Mouse (Mus musculus): ENCODE measurements around the gene Cdh4.
A peak's percentile ranks its signal among the peaks of the same experiment; 100 is the strongest.

The Cdh4 gene

DNA sequence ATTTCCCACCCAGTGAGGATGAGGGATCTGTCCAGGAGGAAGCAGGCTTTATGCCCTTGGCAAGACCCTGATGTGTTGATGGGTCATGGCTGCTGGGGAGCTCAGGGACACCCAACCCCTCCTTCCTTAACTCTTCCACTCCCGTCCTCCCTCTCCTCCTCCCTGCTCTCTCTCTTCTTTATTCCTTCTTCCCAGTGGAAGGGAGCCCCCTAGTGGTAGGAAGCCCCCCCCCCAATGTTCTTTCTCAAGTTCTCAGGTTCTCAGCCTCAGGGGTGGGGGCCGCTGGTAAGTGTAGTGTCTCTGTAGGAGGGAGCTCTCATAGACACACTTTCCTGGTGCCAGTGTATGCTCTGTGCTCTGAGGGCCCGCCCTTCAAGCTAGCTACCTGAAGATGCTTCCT lies 421.0 kb downstream of the Cdh4 start:
- DNase-seq (ENCODE audit: low spot score) = peak; percentile 58

DNA sequence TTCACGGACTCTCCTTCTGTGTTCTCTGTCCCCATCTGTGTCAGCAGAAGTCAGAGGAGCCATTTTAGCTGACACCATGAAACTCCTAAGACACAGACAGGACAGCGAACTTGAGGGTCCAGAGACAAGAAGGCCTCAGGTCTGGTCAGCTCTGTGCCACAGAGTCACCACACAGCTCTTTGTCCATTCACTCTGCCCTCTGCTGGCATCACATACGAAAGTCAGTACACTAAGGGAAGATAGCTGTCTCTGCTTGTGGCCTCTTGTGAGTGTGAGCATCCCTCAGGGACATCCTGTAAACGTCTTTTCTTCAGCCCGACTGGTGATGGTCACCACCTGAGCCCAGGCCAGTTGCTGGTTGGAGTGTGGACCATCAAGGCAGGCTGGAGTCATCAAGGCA lies 422.9 kb downstream of the Cdh4 start:
- DNase-seq (ENCODE audit: low spot score) = no peak

DNA sequence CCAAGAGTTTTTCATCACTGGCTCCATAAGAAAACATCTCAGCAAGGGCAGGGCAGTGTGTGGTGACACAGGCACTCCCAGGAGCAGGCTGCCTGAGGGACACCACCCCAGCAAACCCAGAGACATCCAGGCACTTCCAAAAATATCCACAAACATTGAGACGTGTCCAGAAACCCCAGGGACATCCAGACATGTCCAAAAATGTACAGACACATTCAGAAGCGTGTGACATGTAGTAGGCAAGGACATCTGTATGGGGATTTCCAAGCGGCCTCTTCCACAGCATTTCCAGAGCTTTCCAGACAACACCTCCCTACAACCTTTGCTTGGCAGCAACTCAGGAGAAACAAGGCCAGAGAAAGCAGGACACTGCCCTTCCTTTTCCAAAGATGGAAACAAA lies 425.4 kb downstream of the Cdh4 start:
- DNase-seq (ENCODE audit: low spot score) = no peak

DNA sequence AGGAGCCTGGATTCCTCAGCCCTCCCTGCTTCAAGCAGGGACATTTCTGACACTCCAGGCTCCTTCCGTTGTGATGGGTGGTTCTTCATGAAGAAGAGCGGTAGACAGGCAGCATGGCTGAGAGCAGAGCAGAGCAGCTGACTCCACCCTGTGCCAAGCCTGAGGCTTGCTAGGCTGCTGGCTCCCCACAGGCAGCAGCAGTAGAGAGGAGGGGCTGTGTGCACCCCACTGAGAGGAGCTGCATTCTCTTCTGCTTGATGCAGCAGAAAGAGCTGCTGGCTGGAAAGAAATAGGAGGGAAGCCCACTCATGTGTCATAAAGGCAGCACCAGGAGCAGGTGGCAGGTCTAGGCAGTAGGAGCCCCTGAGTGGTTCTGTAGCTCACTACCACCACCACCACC lies 427.6 kb downstream of the Cdh4 start:
- DNase-seq (ENCODE audit: low spot score) = peak; percentile 70

DNA sequence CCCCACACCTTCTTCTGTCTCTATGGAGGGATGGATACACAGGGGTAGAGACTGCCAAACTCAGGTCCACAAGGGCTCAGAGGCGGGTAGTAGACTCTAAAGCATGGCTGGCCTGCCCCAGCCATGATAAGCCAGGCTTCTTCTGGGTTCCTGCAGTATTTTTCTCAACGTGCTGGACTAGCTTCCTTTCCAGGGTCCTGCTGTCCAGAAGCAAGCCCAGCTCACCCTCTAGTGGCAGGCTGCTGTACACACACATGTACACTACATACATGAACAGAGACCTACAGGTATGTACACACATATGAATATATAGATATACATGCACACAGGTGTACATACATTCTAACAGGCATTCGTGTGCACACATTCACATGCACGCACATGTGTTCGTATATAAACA lies 430.5 kb downstream of the Cdh4 start:
- DNase-seq (ENCODE audit: low spot score) = peak; percentile 60

DNA sequence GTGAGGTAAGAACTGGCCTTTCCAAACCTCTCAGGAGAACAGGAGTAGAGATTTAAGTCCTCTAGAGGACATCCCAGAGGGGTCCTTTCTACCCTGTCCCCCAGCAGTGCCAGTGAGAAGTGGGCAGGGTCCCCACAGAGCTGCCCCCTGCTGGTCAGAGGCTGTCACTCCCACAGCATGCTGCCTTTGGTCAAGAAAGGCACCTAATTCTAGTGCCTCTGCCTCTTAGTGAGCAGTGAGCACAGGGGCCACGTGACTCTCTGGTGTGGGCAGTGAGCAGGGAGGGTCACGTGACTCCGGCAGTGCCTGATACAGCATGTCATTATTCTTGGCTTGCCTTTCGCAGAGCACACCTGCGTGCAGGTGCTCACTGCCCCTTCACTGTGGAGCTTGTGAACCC lies 431.1 kb downstream of the Cdh4 start:
- no peak for DNase-seq (ENCODE audit: low spot score)

DNA sequence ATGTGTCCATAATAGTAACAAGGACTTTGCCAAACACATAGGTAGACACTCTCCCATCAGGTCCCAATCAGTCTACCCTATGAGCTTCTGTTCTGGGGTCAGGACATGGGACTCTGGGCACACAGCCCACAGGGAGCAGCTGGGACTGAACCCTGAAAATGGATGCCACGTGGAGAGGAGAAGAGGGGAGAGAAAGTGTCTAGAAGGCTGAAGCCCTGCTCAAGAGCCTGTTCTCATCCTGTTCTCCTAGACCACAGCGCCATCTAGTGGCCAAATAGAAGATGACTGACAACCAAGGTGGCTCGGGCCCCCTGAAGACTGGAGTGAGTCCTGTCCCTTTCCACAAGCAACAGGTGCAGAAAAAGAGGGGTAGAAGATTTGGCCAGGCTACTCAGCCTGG lies 432.9 kb downstream of the Cdh4 start:
- peak; percentile 88 for DNase-seq (ENCODE audit: low spot score)

DNA sequence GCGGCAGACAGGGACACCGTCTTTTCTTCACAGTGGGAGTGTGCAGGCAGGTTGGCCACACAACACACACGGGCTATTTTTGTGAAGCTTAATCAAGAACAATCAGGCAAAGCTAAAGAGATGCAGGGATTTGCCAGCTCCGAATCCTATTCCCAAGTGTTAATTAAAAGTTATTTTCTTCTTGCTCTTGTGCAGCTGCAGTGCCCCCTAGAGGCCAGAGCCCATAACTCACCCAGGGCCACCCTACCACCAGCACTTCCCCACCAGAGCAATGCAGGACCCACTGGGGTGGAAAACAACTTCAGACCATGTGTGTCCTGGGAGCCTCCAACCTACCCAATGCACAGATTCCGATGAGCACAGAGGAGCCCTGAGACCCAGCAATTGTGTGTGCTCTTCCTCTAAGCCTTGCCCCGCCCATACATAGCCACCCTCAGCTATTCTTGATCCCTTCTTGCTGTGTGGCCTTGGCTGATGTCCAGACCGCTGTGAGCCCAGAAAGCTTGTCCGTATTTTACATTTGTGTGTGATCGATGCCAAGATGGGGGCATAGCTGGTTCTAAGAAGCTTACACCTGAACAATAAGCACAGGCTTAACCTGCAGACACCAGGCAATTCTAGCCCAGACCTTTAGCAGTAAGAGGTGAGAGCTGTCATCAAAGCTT lies 435.5 kb downstream of the Cdh4 start:
- DNase-seq (ENCODE audit: low spot score) = peak; percentile 69

DNA sequence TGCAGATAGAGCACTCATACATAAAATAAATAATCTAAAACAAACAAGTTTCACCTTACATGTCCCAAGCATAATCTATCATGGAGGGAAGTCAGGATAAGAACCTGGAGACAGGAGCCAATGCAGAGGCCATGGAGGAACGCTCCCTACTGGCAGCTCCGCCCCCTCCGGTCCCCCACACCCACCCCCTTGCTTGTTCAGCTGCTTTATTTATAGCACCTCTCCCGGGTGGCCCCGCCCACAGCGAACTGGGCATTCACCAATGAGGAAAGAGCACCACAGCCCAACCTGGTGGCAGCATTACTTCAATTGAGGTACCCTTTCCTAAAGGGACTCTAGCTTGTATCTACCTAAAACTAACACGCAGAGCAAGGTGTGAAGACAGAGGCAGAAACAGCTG lies 442.3 kb downstream of the Cdh4 start:
- no peak for DNase-seq (ENCODE audit: low spot score)

DNA sequence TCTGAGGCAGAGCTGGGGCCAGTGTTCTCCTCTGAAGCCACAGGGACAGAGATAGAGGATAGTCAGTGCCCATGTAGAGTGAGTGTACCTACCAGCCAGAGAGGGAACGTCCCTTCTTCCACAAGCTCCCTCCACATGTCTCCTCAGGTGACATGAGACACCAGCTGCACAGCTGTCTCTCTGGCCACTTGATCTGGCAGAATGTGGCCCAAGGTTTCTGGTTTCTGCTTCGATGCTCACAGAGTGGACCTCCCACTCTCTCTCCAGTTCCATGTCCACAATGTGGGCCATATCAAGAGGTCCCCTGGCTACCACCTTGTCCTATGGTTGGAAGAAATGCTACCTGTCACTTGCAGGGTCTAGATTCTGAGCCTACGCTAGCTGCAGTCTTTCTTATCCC lies 448.8 kb downstream of the Cdh4 start:
- no peak for DNase-seq (ENCODE audit: low spot score)

DNA sequence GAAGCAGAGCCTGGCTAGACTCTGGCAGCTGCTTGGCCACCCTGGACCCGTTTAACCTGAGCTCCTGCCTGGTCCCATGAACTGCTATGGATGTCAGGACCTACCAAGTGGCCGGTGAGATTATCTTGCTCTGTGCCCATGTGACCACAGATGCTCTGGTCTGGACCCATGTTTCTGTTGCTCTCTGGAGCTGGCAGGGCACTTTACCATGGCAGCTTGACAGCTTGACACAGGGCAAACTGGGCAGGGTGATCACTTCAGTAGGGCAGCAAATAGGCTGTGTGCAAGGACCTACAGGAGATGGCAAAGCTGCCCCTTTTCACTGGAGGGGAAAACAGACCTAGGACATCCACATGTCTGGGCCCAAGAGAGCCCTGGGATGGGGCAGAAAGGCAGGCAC lies 454.7 kb downstream of the Cdh4 start:
- DNase-seq (ENCODE audit: low spot score) = no peak

DNA sequence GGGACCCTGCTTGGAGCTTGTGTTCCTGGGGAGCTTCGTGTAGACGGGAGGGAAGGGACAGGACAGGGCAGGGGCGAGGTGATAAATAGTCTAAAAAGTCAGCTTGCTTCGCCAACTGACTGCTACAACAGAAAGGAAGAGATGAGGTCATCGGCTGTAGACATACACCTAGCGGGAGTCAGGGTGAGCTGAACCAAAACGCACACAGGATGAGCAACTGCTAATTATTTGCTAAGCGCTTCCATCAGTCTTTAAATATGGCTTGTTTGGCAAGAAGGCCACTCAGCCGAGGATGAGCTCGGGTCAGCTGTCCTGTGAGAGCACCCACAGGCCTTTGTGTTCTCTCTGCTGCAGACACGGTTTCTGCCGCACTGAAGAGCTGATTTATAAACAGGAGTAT lies 470.7 kb downstream of the Cdh4 start:
- no peak for DNase-seq (ENCODE audit: low spot score)

DNA sequence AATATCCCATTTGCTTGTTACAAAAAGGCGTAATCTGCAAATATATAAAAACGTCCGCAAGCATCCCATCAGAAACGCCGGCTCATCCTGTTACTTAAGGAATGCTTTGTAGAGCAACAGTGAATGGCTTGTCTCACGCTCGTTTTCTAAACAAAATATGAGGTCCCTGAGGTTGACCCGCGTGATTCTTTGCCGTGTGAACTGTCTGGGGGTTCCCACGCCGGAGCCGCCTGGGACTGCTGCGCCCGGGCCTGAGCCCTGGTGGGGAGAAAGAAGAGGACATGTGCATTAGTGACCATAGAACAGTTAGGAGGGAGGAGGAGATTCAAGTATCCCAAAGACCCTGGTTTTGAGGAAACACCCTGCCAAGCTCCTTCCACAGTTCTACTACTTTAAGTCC lies 471.1 kb downstream of the Cdh4 start:
- no peak for DNase-seq (ENCODE audit: low spot score)

DNA sequence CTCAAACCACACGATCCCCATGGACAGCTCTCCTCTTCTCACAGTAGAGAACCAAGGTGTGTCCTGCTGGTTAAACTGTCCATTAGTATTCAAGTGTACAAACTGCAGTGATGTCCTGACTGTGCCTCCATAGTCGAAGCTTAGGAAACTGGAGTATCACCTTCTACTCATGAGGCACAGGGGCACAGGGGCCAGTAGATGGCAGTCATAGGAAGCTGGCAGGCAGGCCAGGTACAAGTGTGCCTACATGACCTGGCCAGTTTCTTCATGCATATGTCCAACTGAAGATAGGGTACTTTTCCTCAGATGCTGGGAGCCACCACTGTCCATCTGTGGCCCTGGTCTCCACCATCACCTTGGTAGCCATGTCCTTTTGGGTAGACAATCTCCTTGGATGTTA lies 472.0 kb downstream of the Cdh4 start:
- no peak for DNase-seq (ENCODE audit: low spot score)

DNA sequence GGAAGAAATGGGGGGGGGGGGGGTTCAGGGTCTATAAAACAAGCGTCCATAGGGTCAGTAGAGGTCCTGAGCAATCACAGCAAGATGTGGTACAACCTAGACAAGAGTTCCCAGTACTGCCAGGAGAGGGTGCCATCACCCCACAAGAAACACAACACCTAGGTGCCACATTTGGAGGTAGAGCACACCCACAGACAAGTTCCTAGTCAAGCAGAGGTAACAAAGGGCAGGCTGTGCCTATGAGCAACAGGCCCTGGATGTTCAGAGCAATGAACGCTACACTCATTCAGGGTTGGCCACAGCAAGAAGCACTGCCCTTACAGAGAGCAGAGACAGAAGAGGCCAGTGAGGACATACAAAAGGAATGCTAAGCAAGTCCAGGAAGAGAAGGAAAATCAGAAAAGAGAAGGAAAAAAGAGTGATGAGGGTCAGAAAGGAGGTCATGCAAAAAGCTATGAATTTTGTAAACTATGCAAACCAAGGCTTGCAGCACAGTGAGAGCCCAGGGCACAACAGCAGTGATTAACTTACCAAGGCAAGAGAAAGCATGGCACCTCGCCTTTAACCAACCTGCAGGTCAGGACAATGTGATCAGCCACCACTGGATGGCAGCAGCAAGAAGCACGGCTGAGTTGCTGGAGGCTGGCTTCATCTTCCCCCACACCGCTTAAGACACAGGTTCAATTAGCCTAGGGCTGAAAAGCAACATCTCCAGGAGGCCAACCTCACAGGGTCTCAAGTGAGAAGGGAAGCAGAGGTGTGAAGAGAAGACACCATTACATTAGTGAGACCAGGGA lies 474.8 kb downstream of the Cdh4 start:
- peak; percentile 78 for DNase-seq (ENCODE audit: low spot score)

DNA sequence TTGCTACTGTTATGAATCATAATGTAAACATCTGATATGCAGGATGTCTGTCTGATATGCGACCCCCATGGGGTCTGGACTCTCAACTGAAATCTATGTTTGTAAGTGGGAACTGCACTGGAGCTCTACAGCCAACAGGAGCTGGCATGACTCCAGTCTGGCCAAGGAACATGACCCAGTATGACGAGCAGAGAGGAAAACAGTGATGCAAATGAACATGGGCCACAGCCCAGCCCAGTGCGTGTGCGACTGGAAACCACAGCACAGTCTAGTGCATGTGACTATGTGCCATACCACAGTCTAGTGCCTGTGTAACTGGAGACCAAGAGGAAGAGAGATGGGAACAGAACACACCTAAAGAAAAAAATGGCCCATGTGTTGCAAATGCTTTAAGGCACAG lies 477.8 kb downstream of the Cdh4 start:
- DNase-seq (ENCODE audit: low spot score) = no peak

DNA sequence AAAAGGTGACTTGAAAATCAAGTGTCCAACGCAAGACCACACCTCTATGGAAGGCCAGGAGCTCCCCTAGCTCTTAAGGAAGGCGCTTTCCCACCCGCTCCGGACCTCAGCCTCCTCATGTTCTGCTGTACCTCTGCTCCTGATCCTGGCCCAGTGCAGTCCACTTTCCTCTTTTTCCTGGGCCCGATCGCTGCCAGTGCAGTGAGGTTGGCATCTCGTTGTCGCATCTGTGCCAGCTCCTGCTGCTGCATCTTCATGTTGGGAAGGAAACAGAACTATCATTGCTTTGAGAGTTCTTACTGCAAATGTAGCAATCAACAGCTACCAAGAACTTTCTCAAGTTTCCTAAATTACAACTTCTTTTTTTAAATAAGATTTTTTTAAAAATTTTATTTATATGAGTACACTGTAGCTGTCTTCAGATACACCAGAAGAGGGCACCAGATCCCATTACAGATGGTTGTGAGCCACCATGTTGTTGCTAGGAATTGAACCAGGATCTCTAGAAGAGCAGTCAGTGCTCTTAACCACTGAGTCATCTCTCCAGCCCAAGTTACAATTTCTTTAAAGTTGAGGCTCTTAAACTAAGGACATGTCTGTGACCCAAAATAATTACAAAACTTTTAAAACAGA lies 478.9 kb downstream of the Cdh4 start:
- DNase-seq (ENCODE audit: low spot score) = no peak

DNA sequence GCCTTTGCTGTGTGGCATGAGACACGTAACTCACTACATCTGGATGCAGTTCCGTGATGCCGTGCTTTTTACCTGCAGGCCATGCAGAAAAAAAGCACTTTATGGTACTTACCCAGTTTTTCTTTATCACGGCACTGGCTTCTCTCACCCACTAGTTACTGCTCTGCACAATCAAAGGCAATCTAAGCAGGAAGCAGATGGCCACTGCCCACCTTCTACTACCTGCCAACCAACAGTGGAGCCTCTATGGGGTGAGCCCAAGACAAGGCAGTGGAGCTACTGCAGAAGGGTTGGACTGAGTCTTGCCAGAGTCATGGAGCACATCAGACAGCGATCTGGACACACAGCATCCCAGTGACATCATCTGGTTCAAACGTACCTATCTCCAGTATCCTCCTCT lies 481.8 kb downstream of the Cdh4 start:
- DNase-seq (ENCODE audit: low spot score) = no peak

DNA sequence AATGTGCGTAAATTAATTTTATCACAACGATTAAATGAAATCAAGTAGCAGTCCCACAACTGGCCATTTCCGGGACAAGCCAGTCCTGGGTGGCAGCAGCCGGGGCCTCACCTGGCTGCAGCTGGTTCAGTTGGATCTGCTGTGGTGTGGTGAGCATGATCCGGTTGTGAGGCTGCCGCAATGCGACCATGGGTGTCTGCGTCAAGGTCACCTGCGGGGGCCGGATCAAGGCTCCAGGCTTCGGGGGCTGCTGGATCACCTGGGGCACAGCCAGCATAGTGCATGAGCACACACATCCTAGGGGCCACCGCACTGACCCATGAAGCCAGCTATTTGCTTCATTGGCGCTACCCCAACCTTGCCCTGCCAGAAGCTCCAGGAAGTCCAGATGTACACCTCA lies 486.9 kb downstream of the Cdh4 start:
- no peak for DNase-seq (ENCODE audit: low spot score)

DNA sequence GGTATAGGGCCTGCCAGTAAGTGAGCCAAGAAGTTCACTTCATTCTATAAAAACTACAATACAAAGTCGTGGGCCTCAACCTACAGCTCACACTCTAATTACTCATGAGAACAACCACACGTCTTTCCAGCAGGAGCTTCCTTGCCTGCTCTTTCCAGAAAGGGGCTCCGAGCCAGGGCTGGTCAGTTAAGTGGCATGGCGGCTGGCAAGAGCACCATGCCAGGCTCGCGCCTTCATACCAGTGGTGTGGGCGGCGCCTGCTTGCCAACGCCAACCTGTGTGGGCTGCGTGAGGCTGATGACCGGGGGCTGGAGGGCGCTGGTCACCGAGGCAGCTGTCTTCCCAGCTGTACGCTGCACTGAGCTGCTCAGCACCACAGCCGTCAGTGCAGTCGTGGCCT lies 489.5 kb downstream of the Cdh4 start:
- no peak for DNase-seq (ENCODE audit: low spot score)

DNA sequence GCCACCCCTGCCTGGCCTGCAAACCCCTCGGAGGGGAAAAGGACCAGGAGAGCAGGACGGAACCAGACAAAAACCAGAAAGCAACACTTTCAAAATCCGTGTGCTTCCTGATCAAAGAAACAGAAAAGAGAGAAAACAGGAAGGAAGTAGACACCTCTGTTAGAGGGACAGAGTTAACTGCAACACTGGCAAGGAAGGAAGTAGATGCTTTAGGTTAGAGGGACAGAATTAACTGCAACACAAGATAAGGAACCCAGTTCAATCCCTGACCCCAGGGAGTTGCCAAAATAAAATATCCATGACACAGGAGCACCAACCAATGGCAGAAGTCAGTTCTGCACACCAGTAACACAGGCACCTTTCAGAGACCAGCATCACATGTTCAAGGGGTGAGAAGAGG lies 491.9 kb downstream of the Cdh4 start:
- DNase-seq (ENCODE audit: low spot score) = no peak

DNA sequence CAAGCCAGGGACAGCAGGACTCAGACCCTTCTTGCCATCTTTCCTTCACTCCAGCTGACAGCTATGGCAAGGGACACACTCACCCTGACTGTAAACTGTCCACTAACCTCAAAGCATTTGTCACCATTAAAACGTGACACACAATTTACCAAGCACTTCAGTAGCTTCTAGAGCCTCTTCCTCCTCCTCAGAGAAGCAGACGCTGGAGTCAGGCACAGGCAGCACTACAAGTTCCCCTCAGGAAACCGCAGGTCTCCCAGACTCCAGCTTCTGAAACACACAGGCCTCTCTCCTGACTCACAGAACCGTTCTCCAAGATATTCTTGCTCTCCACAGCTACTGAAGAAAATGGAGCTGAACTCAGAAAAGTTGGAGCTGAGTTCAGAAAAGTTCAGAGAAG lies 494.9 kb downstream of the Cdh4 start:
- no peak for DNase-seq (ENCODE audit: low spot score)

DNA sequence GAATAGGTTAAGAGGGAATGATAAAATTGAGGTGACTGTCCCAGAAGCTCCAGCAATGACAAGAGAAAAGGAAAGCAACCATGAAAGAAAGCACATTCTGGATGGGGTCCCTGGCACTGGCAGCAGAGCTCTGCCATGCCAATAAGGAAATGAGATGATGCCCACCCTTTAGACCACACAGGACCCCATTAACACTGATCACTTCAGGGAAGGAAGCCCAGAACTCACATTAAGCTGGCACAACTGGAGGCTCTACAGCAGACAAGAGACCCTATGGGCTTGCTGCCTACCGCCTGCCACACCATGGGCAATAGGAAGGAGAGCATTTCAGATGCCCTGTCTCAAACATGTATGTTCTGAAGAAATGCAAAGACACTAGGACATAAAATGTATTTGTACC lies 499.5 kb downstream of the Cdh4 start:
- no peak for DNase-seq (ENCODE audit: low spot score)

DNA sequence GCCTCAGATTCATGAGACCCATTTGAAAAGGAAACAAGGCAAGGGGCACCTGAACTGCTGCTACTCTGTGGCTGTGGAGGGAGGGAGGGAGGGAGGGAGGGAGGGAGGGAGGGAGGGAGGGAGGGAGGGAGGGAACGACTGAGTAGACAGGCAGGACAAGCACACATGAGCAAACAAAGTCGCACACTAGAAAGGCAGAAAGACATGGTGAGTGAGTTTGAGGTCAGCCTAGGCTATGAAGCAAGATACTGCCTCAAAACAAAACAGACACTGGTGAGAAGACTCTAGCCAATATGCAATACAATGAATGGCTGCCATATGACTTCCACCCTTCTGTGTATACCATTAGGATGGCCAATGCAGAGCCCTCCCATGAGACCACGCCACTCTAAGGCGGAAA lies 502.8 kb downstream of the Cdh4 start:
- peak; percentile 21 for DNase-seq (ENCODE audit: low spot score)
